In genomic region chr2:170318713-170319532, GRCm38 (mm10) we compare ENCODE assay signal across 8 mouse cellular contexts.
DNase-seq lines count a peak whose midpoint lies in the region; ATAC-seq and TF ChIP-seq lines count a peak whose summit lies in the region.

No protein-coding gene starts in this region.

- H3K27me3 ChIP-seq in E14TG2a.4 (ENCODE audit: insufficient read depth, low read length): peaks cover 26% of the 10 kb centered on the region
- no peaks in the 10 kb centered on the region for H3K27me3 ChIP-seq in forebrain, postnatal 0 days (ENCODE audit: insufficient read depth, low read length)
- no peaks in the 10 kb centered on the region for H3K27me3 ChIP-seq in lung, embryonic 14.5 days (ENCODE audit: insufficient read depth, low read length)

- peaks cover 36% of the 10 kb centered on the region for H3K4me1 ChIP-seq in E14TG2a.4 (replicated peaks; ENCODE audit: low read depth, low read length)
- H3K4me1 ChIP-seq in forebrain, postnatal 0 days (ENCODE audit: insufficient read depth): peaks cover 8% of the 10 kb centered on the region; the same call in 1 of the 2 replicates
- H3K4me1 ChIP-seq in lung, embryonic 14.5 days (ENCODE audit: insufficient read depth): peaks cover 6% of the 10 kb centered on the region
- H3K4me1 ChIP-seq in olfactory bulb, adult 2 months (ENCODE audit: control insufficient read depth, insufficient read depth, low read length): peaks cover 8% of the 10 kb centered on the region

- peak overlapping the region; percentile 40 for H3K27ac ChIP-seq in forebrain, postnatal 0 days (ENCODE audit: low read depth, low read length)
- 0 out of 2 replicates have a peak overlapping the region, but pooled peaks have one; percentile 31 for H3K27ac ChIP-seq in lung, embryonic 14.5 days (ENCODE audit: low read depth)
- H3K27ac ChIP-seq in olfactory bulb, adult 2 months (ENCODE audit: insufficient read depth, low read depth, low read length): no peak overlapping the region

- TF ChIP-seq CTCF in E14TG2a.4 (conservative IDR thresholded peaks at IDR 0.05; ENCODE audit: low read length): peak; percentile 16; the same call in 1 of the 2 replicates
- peak; percentile 84 for TF ChIP-seq CTCF in forebrain, postnatal 0 days (IDR thresholded peaks at IDR 0.05; ENCODE audit: low read depth)
- peak; percentile 93 for TF ChIP-seq CTCF in lung, embryonic 14.5 days (IDR thresholded peaks at IDR 0.05; ENCODE audit: low read depth)
- TF ChIP-seq CTCF in olfactory bulb, adult 2 months (IDR thresholded peaks at IDR 0.05; ENCODE audit: insufficient read depth, low read depth, low read length): peak; percentile 39; the same call in 1 of the 2 replicates

- peak; percentile 48 for DNase-seq in c-Kit-positive CD71-positive TER-119-positive erythroid progenitor cells, embryonic 14.5 days (ENCODE audit: low spot score)
- DNase-seq in forebrain, postnatal 0 days: peak; percentile 94
- DNase-seq in heart, postnatal 4 days: peak; percentile 92
- DNase-seq in layer of hippocampus, adult 8-10 months (ENCODE audit: low spot score in 2 of 2): peak; percentile 82 to 86
- DNase-seq in lung, embryonic 14.5 days: peak; percentile 97
- peak; percentile 97 for DNase-seq in thymus, postnatal 0 days (ENCODE audit: low spot score)

- peak; percentile 98 for ATAC-seq in forebrain, postnatal 0 days
- peak; percentile 96 for ATAC-seq in lung, embryonic 14.5 days (ENCODE audit: insufficient read depth)

- peak overlapping the region; percentile 63 for H3K9ac ChIP-seq in forebrain, postnatal 0 days
- H3K9ac ChIP-seq in lung, embryonic 14.5 days: peak overlapping the region; percentile 35

- no peaks in the 10 kb centered on the region for H3K36me3 ChIP-seq in E14TG2a.4 (ENCODE audit: insufficient read depth, low read length)
- no peaks in the 10 kb centered on the region for H3K36me3 ChIP-seq in forebrain, postnatal 0 days (ENCODE audit: insufficient read depth)
- H3K36me3 ChIP-seq in lung, embryonic 14.5 days (ENCODE audit: insufficient read depth): no peaks in the 10 kb centered on the region

- WGBS in forebrain, postnatal 0 days: 10% methylated on average over 25 of the region's 25 CpGs
- 10% methylated on average over 25 of the region's 25 CpGs for WGBS in lung, embryonic 14.5 days
- 12% methylated on average over 25 of the region's 25 CpGs for WGBS in olfactory bulb, adult 2 months

- peak overlapping the region; percentile 71 for H3K4me2 ChIP-seq in forebrain, postnatal 0 days (ENCODE audit: low read depth)
- H3K4me2 ChIP-seq in lung, embryonic 14.5 days: peak overlapping the region; percentile 84

- TF ChIP-seq POLR2A in olfactory bulb, adult 2 months (IDR thresholded peaks at IDR 0.05; ENCODE audit: insufficient read depth, low read depth, low read length): no peak

- H3K9me3 ChIP-seq in E14TG2a.4 (ENCODE audit: low read length): no peaks in the 10 kb centered on the region
- H3K9me3 ChIP-seq in forebrain, postnatal 0 days (ENCODE audit: low read length): no peaks in the 10 kb centered on the region
- H3K9me3 ChIP-seq in lung, embryonic 14.5 days (ENCODE audit: low read depth, low read length): no peaks in the 10 kb centered on the region

- peak overlapping the region; percentile 67 for H3K4me3 ChIP-seq in E14TG2a.4 (replicated peaks; ENCODE audit: low read length)
- H3K4me3 ChIP-seq in forebrain, postnatal 0 days (ENCODE audit: low read depth, low read length): peak overlapping the region; percentile 41
- peak overlapping the region; percentile 41 for H3K4me3 ChIP-seq in lung, embryonic 14.5 days (ENCODE audit: low read depth, low read length)
- H3K4me3 ChIP-seq in olfactory bulb, adult 2 months (ENCODE audit: insufficient read depth, low read depth, low read length): peak overlapping the region; percentile 36

Comparison
In these comparisons a context has a peak if more than half of its experiments do, and no peak if none do; other contexts are left out.
1. CTCF ChIP-seq: peak in every context shown above with its lines; median percentile 93 in lung, embryonic 14.5 days; 84 in forebrain, postnatal 0 days; 39 in olfactory bulb, adult 2 months; 16 in E14TG2a.4.